Mouse (Mus musculus): ENCODE measurements around the gene Gli1. TPM values are rescaled to one million over a fixed set of nuclear protein-coding genes. Genes with fewer than 3 reads are reported as not detected.

Gli1 gene
- polyA plus RNA-seq, 1 experiment = 1.00 TPM

DNA sequence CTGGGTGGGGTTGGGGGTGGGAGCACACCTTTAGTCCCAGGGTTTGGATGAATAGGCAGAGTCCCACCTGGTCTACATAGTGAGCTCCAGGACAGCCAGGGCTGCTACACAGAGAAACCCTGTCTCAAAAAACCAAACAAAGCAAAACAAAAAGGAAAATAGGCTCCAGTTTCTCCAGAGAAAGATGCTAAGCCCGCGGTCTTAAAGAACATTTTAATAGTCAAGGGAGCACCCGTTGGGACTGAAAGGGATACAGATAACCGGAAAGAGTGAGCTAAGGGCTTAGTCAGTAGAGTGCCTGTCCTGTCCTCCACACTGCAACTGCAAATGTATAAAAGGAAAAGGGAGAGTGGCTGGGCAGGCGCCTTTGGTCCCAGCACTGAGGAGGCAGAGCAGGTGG, 25.3 kb upstream of the Gli1 start:
- Histone ChIP-seq H3K4me2 (ENCODE audit: low read depth) (no peak overlapping the region), H3K27me3 (ENCODE audit: control insufficient read depth, insufficient read depth, insufficient read length) (peaks cover 9% of the 10 kb centered on the region)
- TF ChIP-seq POLR2A (IDR thresholded peaks at IDR 0.05; ENCODE audit: insufficient read length, low read depth) (no peak), USF1 (IDR thresholded peaks at IDR 0.05; ENCODE audit: low read depth) (no peak), TCF3 (IDR thresholded peaks at IDR 0.05; ENCODE audit: insufficient read length, low read depth) (no peak), REST (IDR thresholded peaks at IDR 0.05; ENCODE audit: insufficient read depth, insufficient read length) (no peak), SRF (IDR thresholded peaks at IDR 0.05; ENCODE audit: control insufficient read depth, insufficient read length, low read depth) (no peak), E2F4 (IDR thresholded peaks at IDR 0.05; ENCODE audit: insufficient read depth) (no peak), TCF12 (IDR thresholded peaks at IDR 0.05; ENCODE audit: insufficient read depth, poor library complexity, severe bottlenecking) (no peak), MYOG (IDR thresholded peaks at IDR 0.05; ENCODE audit: control insufficient read depth in 1 of 3, insufficient read depth in 1 of 3, insufficient read length in 2 of 3, low read depth in 2 of 3) (no peak), CEBPB (IDR thresholded peaks at IDR 0.05; ENCODE audit: insufficient read depth, poor library complexity, severe bottlenecking) (no peak)

GRCm38 (mm10) chr10:127360714-127361113, 18.9 kb upstream of the Gli1 start:
- Histone ChIP-seq H3K4me2 (ENCODE audit: low read depth) (no peak overlapping the region), H3K36me3 (ENCODE audit: control insufficient read depth, insufficient read depth) (no peaks in the 10 kb centered on the region), H3K79me2 (ENCODE audit: control insufficient read depth, insufficient read depth) (no peaks in the 10 kb centered on the region), H3K4me3 (no peak overlapping the region), H3ac (ENCODE audit: control insufficient read depth, insufficient read length) (no peak overlapping the region), H3K27me3 (ENCODE audit: control insufficient read depth, insufficient read depth, insufficient read length) (peaks cover 18% of the 10 kb centered on the region)
- TF ChIP-seq MAX (IDR thresholded peaks at IDR 0.05; ENCODE audit: low read depth) (no peak), TCF3 (IDR thresholded peaks at IDR 0.05; ENCODE audit: insufficient read length, low read depth) (no peak), REST (IDR thresholded peaks at IDR 0.05; ENCODE audit: insufficient read depth, insufficient read length) (no peak), MYOD1 (IDR thresholded peaks at IDR 0.05; ENCODE audit: control insufficient read depth in 1 of 3, insufficient read length in 2 of 3, low read depth in 2 of 3) (no peak), USF1 (IDR thresholded peaks at IDR 0.05; ENCODE audit: low read depth) (no peak), TCF12 (IDR thresholded peaks at IDR 0.05; ENCODE audit: insufficient read depth, poor library complexity, severe bottlenecking) (no peak), E2F4 (IDR thresholded peaks at IDR 0.05; ENCODE audit: insufficient read depth) (no peak), POLR2AphosphoS2 (IDR thresholded peaks at IDR 0.05; ENCODE audit: insufficient read length, low read depth) (no peak), MYOG (IDR thresholded peaks at IDR 0.05; ENCODE audit: control insufficient read depth in 1 of 3, insufficient read depth in 1 of 3, insufficient read length in 2 of 3, low read depth in 2 of 3) (no peak), POLR2A (IDR thresholded peaks at IDR 0.05; ENCODE audit: insufficient read length, low read depth) (no peak), CEBPB (IDR thresholded peaks at IDR 0.05; ENCODE audit: insufficient read depth, poor library complexity, severe bottlenecking) (no peak), SRF (IDR thresholded peaks at IDR 0.05; ENCODE audit: control insufficient read depth, insufficient read length, low read depth) (no peak)

More for the DNA sequence above, 25.3 kb upstream of the Gli1 start:
- Histone ChIP-seq H3K4me3 (no peak overlapping the region), H3K36me3 (ENCODE audit: control insufficient read depth, insufficient read depth) (no peaks in the 10 kb centered on the region), H3K79me2 (ENCODE audit: control insufficient read depth, insufficient read depth) (no peaks in the 10 kb centered on the region), H3ac (ENCODE audit: control insufficient read depth, insufficient read length) (no peak overlapping the region)

- Histone ChIP-seq H3K79me2 (ENCODE audit: control insufficient read depth, insufficient read depth) (no peaks in the 10 kb centered on the region), H3K36me3 (ENCODE audit: control insufficient read depth, insufficient read depth) (no peaks in the 10 kb centered on the region), H3K4me2 (ENCODE audit: low read depth) (no peak overlapping the region), H3ac (ENCODE audit: control insufficient read depth, insufficient read length) (no peak overlapping the region), H3K4me3 (no peak overlapping the region), H3K27me3 (ENCODE audit: control insufficient read depth, insufficient read depth, insufficient read length) (peaks cover 22% of the 10 kb centered on the region)
- no peak for TF ChIP-seq USF1 (IDR thresholded peaks at IDR 0.05; ENCODE audit: low read depth)
- TF ChIP-seq POLR2A (IDR thresholded peaks at IDR 0.05; ENCODE audit: insufficient read length, low read depth) = no peak
- TF ChIP-seq MYOG (IDR thresholded peaks at IDR 0.05; ENCODE audit: control insufficient read depth in 1 of 3, insufficient read depth in 1 of 3, insufficient read length in 2 of 3, low read depth in 2 of 3) = no peak
- TF ChIP-seq E2F4 (IDR thresholded peaks at IDR 0.05; ENCODE audit: insufficient read depth) = no peak
- TF ChIP-seq MAX (IDR thresholded peaks at IDR 0.05; ENCODE audit: low read depth) = no peak
- no peak for TF ChIP-seq TCF3 (IDR thresholded peaks at IDR 0.05; ENCODE audit: insufficient read length, low read depth)
- no peak for TF ChIP-seq POLR2AphosphoS2 (IDR thresholded peaks at IDR 0.05; ENCODE audit: insufficient read length, low read depth)
- TF ChIP-seq MYOD1 (IDR thresholded peaks at IDR 0.05; ENCODE audit: control insufficient read depth in 1 of 3, insufficient read length in 2 of 3, low read depth in 2 of 3) = no peak
- no peak for TF ChIP-seq TCF12 (IDR thresholded peaks at IDR 0.05; ENCODE audit: insufficient read depth, poor library complexity, severe bottlenecking)
- TF ChIP-seq CEBPB (IDR thresholded peaks at IDR 0.05; ENCODE audit: insufficient read depth, poor library complexity, severe bottlenecking) = no peak
- no peak for TF ChIP-seq REST (IDR thresholded peaks at IDR 0.05; ENCODE audit: insufficient read depth, insufficient read length)
- no peak for TF ChIP-seq SRF (IDR thresholded peaks at IDR 0.05; ENCODE audit: control insufficient read depth, insufficient read length, low read depth)
Measured at GRCm38 (mm10) chr10:127355336-127355735, 13.6 kb upstream of the Gli1 start.

- TF ChIP-seq USF1 (IDR thresholded peaks at IDR 0.05; ENCODE audit: low read depth) (no peak), MYOD1 (IDR thresholded peaks at IDR 0.05; ENCODE audit: control insufficient read depth in 1 of 3, insufficient read length in 2 of 3, low read depth in 2 of 3) (peak in 1 of 3 experiments; percentile 21)
- H3K4me3 ChIP-seq = no peak within 1 kb of the TSS
- H3K27me3 ChIP-seq (ENCODE audit: control insufficient read depth, insufficient read depth, insufficient read length) = peaks cover 22% of the 10 kb centered on the region
- no peak within 1 kb of the TSS for H3ac ChIP-seq (ENCODE audit: control insufficient read depth, insufficient read length)
- peak within 1 kb of the TSS; percentile 51 for H3K4me2 ChIP-seq (ENCODE audit: low read depth)
- H3K36me3 ChIP-seq (ENCODE audit: control insufficient read depth, insufficient read depth) = no peaks in the 10 kb centered on the region
- no peaks in the 10 kb centered on the region for H3K79me2 ChIP-seq (ENCODE audit: control insufficient read depth, insufficient read depth)
Measured at GRCm38 (mm10) chr10:127353909-127354895, 12.4 kb upstream of the Gli1 start, which contains the start of gene Inhbe. Inhbe (minus strand) TSS chr10:127354411.

All from myocyte (in vitro differentiated cells).